Mouse (Mus musculus) thymus, postnatal 14 days (tissue): ENCODE data around the gene Zdhhc25.

Experiments
- DNase-seq: peaks from one replicate; pipeline ENCODE4 v3.0.0; 2021

Zdhhc25 gene

DNA sequence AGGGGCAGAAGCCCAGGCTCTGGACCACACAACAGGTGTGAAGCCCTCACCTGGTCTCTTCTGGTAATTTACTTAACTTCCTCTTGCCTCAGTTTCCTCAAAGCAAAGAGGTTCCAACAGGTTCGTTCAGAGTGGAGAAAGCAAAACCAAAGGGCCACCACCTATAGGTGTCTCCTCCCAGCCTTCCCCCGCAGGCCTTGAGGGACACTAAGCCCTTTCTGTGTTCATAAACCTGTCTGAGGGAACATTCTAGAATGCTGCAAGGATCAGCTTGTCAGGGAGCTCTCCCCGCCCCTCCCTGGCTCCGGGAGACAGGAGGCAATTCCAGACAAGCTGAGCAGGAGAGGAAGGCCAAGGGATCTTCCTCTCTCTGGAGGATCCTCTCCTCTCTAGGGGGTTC is at the start of gene Zdhhc25:
TSS of gene Zdhhc25 (plus strand) at position 301 of the 400 bp plus-strand sequence.
- DNase-seq = no peak

DNA sequence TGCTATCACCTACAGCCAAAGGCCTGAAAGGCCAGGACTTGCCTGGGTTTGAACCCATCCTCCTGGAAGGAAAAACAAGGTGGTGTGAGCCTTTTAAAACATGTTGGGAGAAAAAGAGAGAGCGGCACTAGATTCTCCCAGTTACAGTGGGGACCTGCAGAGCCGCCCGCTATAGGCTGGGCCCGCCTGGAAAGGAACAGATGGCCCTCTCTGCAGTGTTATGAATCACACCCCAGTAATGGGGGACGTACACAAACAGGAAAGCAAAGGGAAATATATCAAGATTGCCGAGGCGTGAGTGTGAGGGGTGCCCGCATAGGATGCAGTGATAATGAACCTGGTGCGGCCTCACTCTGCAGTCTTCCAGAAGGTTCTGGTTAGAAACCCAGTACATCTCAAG is 47.2 kb upstream of the Zdhhc25 start:
- no peak for DNase-seq

DNA sequence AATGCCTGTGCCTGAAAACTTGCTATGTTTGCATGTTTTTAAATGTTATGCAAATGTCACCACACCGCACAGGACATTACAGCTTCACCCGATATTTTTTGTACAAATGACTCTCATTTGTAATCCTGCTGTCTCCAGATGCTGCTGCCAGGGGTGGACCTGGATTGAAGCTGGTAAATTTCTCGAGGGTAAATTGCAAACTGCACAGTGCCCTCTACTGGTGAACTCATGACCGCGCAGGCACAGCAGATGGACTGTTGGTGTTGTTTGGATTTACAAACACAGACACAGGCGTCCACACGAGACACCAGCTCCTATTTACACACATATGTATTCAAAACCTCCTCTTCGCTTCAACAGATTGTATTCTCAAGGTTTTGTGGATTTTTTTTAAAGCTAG is 44.6 kb upstream of the Zdhhc25 start:
- DNase-seq = peak; percentile 6

DNA sequence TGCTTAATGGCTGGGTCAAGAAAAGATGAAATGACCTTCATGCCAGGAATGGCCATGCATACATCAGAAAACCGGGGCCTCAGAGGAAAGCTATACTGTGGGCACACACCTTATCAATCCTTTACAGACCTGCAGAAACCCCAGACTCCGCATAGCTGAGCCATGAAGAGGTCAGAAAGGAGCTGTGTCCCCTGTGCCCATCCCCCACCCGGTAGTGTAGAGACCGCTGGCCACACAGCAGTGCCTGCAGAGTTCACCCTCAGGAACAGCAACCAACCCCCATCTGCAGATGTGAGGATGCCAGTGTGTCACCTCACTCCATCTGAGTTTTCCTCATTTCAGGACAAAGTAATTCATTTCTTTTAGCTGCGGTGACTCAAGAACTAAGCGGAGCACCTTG is 39.5 kb upstream of the Zdhhc25 start:
- DNase-seq = no peak

DNA sequence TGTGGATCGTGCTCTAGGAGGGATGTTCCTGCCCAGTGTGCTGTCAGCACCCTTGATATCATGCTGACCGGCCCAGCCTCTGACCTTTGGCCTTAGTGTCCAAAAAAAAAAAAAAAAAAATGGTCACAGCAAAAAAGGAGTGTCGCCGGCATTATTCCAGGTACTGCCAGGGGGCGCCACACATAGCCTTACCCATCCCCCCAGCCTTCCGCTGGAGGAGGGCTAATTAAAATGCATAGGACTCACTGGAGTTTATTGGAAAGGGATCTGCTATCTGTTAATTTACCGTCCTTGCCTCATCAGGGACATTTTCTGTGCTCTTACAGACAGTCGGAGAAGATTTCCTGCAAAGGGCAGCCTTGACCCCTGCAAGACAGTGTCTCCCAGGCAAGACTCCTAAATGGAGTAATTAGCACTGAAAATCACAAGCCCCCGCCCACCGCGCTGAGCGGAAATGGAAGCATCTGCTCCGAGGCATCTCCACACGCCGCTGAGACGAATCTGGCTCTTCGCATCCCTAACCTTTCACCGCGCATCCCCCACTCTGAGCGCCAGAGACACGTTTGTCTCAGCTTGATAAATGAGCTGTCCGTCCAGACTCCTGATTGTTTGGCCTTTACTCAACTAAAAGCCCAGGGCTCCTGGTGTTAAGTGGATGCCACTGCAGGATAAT is 38.9 kb upstream of the Zdhhc25 start:
- no peak for DNase-seq

DNA sequence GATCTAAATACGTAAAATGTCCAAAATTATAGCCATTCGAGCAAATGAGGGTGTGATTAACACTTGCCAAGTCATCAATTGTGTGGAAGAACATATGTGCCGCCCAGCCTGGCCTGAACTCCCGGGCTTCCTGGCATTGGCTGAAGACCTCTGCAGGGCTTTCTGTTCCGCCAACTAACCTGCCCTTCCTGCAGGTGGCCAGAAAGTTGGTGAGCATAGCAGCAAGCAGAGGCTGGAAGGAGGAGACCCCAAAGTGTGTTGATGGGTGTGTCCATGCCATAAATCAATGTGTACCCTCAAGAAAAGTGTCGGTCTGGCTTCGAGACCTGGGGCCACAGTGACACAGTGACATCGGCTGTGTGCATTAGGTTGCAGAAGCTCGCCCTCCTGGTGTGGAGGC is 34.8 kb upstream of the Zdhhc25 start:
- DNase-seq = no peak

DNA sequence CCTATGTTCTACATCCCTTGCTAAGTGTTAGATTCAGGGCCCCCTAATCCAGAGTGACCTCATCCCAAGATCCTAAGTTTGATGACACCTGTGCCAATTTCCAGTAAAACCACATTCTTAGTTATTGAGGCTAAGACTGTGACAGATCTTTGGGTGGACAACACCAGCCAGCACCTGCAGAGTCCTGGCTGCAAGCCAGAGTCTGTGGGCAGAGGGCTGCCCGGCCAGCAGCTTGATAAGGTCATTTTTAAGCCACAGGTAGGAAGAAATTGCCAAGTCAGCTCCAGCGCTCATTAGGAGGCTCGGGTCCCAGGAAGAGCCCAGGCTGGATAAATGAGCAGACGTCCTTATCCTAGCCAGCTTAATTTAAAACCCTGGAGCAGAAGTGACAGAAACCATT is 34.3 kb upstream of the Zdhhc25 start:
- DNase-seq = no peak

DNA sequence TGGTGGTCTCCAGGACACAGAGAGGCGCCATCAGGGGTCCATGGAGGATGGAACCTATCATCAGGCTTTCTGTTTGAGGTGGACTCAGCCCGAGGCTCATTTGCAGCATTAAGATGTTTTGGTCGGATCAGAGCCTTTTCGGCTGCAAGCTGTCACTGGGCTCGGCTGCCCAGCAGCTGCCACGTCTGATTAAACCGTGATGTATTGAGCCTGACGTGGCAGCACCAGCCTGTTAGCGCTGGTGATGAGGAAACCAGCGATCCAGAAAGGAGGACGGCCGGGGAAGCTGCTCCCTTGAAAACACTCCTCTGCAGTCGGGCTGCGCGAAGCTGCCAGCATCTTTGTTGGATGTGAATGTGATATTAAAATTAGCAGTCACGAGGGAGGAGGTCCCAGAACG is 29.4 kb upstream of the Zdhhc25 start:
- no peak for DNase-seq

DNA sequence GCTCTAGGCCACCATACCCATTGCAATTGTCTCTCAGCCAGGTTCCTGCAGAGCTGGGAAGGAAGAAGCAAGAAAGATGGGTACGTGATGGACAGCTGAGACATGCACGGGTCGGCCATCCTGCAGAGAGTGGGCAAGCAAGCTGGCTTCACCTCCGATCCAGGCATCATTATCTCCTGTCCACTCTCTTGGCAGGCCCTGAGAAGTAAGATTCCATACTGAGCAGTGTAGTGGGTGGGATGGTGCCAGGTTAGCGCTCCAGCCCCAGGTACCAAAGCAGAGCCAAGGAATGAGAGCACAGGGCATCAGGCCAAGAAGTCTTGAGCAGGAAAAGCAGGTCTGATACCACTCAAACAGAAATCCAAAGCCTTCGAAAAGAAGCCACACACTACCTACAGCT is 20.6 kb upstream of the Zdhhc25 start:
- DNase-seq = no peak

DNA sequence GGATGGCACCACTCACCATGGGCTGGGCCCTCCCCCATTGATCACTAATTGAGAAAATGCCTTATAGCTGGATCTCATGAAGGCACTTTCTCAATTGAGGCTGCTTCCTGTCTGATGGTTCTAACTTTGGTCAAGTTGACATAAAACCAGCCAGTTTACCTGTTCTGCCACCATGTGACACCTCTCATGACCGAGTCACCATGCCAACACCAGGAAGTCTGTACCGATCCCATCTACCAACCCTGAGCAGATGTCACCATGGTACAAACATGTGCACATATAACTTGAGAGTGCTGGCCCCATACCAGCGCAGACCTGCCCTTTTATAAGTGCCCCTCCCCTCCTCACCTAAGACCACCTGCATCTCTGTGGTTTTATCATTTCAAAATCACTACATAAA is 2.4 kb downstream of the Zdhhc25 start:
- no peak for DNase-seq

DNA sequence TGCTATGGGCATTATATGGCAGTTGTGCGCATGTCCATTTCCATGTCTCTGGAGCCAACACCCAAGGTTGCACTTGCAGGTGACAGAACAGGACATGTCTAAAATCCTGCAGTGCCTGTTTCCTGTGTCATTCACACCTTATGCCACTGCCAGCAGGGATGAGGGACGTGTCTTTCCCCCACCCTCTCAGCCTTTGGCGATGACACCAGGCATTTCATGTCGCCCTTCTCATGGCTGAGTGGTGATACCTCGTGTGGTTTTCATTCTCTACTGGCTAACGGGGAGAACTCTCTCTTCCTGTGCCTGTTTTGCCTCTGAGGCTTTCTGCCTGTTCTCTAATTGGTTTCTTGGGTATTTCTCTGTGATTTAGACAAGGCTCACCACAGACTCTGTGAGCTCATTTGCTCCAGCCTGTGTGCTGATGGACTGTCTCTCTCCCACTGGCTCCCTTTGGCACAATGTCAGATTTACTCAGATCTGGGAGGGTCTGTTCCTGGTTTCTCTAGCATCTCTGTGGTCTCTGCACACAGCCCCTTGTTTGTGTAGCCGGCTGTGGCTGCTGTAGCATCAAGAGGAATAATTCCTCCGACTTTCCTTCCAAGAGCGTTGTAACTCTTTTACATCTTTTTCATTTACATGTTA is 3.1 kb downstream of the Zdhhc25 start:
- DNase-seq = no peak

DNA sequence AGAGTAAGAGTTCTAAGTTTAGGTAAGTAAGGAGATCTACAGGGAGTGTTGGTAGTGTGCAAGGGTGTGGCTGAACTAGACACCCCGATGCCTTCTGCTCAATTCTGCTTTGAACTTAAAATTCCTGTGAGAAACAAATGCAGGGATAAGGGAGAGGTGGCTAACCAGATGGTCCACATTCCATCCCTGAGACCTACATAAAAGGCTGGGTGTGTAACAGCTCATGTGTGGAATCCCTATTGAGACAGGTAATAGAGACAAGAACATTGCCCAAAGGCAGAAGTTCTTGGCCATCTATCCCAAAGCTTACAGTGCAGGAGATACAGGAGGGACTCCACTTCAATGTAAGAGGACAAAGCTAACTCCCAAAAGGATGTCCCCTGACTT is 3.6 kb downstream of the Zdhhc25 start:
- DNase-seq = no peak

DNA sequence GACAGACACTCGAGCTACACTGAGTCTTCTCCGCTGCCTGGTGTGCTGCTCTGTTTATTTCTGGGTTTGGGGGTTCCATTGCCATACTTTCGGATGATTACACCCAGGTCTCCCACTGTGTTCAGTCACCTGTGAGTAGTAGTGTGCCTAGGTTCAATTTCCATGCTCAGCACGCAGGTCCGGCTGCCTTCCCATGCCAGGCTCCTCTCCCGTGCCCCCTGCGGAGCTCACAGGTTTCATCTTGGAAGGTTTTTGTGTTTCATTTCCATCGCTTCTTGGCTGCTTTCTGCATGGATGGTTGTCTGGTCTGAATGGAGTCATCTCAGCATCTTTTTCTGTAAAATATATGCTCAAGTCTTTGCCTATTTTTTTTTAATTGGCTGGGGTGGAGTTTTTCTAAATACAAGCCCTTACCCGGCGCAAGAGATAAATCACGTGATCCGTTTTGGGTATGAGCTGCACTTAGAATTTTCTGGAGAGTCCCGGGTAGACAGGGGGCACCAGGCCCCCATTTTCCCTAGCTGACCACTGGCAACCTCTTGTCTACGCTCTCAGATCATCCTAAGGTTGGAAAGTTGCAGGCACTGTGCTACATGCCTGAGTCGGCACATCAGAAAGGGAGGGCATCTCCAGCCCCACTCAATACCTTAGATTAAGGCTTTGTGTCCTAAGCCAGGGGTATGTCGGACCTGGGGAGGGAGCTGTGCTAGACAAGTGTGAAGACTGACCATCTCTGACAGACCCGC is 4.7 kb downstream of the Zdhhc25 start:
- no peak for DNase-seq

DNA sequence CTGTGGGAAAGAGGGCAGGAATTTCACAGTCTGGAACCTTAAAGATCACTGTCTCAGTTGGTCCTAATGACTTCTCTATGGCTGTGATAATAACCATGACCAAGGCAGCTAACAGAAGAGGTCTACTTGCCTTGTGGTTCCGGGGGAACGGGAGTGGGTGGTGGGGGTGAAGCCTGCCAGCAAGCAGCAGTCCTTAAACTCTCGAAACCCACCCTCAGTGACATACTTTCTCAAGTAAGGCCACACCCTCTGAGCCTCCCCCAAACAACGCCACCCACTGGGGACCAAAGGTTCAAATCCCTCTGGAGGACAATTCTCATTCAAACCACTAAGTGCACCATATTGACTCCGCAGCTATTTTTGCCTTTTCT is 5.3 kb downstream of the Zdhhc25 start:
- DNase-seq = no peak

DNA sequence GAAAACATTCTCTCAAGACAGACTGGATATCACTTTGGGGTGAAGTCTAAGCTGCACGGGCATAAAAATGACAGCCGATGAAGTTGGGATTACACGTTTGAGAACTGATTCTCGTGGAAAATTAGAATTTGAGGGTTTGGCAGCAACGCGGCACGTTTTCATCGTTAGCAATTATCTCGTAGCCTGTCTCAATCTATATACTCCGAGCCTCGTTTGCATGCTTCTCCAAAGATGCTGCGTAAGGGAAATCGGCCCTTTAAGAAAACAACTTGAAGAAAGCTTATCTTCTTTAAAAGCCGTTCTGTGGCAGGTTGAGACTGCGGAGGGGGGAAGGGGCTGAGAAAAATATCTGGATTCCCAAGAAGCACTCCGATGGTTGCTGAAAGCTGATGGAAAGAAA is 17.0 kb downstream of the Zdhhc25 start:
- DNase-seq = no peak

DNA sequence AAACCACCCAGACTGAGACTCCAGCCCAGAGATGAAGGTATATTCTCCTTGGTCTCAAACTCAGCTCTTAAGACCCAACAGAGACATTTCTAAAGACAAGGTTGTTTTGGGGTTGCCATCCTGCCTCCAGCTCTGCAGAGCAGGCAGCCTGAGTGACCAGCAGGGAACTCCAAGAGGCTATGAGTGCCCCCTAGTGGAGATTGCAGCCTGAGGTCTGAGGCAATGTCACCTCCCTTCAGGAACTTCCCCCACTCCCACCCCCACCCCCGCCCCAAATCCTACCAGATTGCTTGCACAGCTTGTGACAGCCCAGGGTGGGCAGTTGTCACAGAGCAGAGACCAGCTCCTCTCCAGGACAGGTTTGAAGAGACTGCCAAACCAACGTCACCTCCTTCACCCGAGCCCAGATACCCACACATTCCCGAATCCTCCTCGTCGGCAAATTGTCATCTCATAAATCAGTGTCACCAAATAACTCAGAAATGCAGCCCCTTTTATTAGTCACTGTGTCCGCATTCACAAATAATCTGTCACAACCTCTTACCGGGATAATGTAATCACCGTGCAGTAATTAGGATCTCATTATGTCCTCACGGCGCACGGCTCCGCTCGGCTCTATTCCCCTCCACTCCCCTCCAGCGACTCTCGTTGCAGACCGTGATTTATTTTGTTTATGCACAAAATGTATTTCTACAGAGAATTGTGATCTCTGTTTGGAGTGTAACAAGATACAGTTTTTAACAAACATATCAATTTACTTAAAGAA is 18.1 kb downstream of the Zdhhc25 start:
- no peak for DNase-seq

DNA sequence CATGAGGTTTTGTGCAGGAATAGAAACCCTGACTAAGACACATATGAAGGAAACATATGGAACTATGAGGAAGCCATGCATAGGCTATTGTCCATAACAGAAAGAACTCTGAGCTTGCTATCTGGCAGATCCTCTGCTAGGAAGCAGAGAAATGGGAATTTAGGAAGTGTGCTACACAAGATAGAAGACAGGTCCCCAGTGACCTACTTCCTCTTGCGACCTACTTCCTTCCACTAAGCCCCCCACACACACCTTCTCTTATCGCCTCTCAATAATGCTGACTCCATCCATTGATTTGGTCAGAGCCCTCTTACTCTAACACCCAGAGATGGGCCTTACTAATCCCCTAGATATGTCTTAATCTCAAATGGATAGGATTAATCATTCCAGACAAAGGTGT is 19.9 kb downstream of the Zdhhc25 start:
- no peak for DNase-seq

DNA sequence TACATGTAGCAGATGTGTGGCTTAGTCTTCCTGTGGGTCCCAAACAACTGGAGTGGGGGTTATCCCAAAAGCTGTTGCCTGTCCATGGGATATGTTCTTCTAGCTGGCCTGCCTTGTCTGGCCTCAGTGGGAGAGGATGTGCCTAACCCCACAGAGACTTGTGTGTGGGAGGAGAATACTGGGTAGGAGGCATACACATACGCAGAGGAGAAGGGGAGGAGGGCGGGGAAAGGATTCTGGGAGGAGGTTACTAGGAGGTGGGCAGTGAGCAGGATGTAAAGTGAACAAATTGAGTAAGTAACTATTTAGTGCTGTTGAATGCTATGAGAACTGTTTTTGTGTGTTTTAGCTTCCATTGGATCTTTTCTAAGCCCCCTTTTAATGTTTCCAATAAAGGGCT is 23.8 kb downstream of the Zdhhc25 start:
- no peak for DNase-seq

DNA sequence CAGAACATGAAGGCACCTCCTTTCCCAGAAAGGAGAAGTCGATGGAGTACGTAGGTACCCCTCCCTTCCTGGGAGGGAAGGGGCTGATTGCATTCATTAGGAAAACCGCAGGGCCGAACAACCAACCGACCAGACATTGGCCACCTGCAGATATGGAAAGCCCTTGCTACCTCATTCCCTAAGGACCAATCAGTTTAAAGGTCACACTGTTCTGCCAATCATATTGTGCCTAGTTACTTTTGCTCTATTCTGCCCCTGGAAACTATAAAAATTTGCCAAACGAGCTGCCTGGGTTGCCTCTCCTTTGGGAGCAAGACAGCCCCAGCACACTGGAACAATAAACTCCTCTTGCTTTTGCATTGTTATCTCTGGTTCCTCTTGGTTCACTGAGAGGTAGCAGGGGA is 24.8 kb downstream of the Zdhhc25 start:
- DNase-seq = no peak

DNA sequence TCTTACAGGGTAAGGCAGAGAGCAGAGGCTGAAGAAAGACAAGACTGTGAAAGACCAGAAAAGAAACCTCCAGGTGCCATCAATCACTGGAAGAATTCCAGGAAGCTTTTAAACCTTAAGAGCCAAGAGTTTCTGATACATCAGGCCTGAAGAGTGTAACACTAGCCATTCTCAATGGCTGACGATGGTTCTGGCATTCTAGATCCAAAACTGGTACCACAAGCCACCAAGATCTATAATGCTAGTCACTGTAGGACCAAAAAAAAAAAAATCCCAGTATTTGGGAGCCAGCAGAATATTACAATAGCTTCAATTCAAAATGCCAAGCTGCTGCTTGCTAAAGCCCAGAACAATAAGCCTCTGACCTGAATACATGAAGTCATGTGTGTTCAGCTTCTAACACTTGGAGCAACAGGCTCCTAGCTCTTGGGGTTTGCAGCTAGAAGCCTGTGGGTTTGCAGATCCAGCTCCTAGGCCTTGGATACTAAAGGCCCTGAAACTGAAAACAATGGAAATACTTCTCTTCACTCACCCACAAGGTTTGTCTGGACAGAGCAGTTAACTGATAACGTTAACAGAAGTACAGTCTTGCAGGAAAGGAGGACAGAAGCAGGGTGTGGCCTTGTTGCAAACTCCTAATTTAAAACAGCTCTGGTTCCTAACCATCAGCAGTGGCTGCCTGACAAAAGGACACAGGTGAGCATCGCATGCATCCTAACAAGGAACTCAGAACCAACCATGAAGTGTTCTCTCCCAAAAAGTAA is 25.4 kb downstream of the Zdhhc25 start:
- no peak for DNase-seq

DNA sequence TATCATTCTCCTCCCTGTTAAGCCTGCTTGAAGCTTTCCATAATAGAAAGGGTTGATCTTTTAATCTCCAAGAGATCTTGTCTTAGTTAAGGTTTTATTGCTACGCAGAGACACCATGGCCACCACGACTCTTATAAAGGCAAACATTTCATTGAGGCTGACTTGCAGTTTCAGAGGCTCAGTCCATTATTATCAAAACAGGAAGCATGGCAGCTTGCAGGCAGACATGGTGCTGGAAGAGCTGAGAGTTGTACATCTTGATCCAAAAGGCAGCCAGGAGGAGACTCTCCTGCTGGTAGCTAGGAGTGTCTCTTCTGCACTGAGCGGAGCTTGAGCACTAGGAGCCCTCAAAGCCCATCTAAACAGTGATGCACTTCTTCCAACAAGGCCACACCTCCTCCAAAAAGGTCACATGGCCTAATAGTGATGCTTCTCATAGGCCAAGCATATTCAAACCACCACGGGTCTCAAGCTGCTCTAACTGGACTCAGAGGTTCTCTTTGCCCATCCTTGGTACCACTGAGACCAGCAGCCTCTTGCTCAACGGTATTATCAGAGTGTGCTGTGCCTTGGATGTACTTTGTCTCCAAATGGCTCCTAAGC is 26.9 kb downstream of the Zdhhc25 start:
- DNase-seq = no peak

DNA sequence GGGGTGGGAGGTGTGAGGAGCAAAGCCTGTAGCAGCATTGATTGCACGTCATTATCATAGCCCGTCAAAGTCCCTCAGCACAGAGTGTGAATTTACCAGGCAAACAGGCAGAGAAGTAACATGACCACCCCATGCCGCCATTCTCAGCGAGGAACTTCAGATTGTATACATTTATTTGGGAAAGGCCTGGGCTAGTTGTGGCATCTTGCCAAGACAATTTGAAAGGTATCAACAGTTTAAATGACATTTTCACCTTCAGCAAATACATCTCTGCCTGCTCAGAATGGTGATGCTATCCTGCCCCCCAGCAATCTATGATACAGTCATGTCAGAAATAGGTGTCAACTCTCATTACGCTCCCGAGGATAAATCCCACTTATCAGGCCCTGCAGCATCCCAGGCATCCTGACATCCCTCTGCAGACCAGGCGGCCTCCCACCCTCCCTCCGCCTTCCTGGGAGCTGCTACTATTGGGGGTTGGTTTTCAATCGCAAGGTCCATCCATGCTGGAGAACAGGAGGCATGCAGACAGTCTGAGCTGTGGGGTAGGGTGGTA is 28.8 kb downstream of the Zdhhc25 start:
- no peak for DNase-seq
